Mouse (Mus musculus): ENCODE data around the gene Krtdap. TPM values are rescaled to one million over a fixed set of nuclear protein-coding genes. Genes with fewer than 3 reads are reported as not detected.
A peak's percentile ranks its signal among the peaks of the same experiment; 100 is the strongest.
"Not testable (repeated sequence)": the region's sequence is repeated elsewhere in the genome, so short reads cannot be mapped to it uniquely, and the experiment has no call there.

Krtdap gene
- 5.0 and 9.1 TPM in 2 replicates for polyA plus RNA-seq (2011; ENCODE audit: insufficient read depth, insufficient read length, low read depth, missing spikeins)

DNA sequence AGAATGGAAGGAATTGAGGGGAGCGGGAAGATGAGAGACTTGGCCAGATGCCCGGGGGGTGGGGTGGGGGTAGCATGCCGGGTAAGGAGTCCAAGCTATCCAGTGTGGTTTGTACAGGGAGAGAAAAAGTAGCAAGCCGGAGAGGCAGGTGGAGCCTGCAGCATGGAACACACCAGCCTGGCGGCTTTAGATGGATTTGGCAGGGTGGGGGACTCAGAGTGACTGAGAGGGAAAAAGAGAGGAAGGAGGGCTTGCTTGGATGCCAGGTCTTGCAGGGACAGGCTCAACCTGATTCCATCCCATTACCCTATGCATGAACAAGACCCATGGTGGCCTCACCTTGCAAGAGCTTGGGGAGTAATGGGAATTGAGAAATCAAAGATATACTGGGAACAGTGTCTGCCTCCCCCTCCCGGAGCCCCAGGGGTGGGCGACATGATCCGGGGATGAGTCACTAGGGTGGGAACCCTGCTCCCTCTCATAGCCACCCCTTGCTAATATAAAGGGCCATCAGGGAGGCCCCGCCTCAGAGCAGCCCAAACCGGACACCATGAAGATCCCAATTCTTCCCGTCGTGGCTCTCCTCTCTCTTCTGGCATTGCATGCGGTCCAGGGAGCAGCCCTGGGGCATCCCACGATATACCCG is at the start of gene Krtdap:
TSS of gene Krtdap (plus strand) at position 520 of the 646 bp plus-strand sequence.
- no peak for TF ChIP-seq POLR2A (IDR thresholded peaks at IDR 0.05; ENCODE audit: insufficient read depth, low read length)
- TF ChIP-seq CTCF (IDR thresholded peaks at IDR 0.05; ENCODE audit: low read depth, low read length) = no peak
- TF ChIP-seq EP300 (IDR thresholded peaks at IDR 0.05; ENCODE audit: insufficient read depth, low read depth, low read length) = no peak
- peaks cover 9% of the 10 kb centered on the region for H3K4me1 ChIP-seq (ENCODE audit: control insufficient read depth, insufficient read depth, low read length)
- no peaks in the 10 kb centered on the region for H3K36me3 ChIP-seq (ENCODE audit: control insufficient read depth, insufficient read depth, low read length, poor library complexity, severe bottlenecking)
- no peak within 1 kb of the TSS for H3K4me3 ChIP-seq (ENCODE audit: low read depth, low read length)
- H3K27me3 ChIP-seq (ENCODE audit: control insufficient read depth, insufficient read depth, low read length, poor library complexity, severe bottlenecking) = no peaks in the 10 kb centered on the region
- H3K9me3 ChIP-seq (replicated peaks; ENCODE audit: control insufficient read depth, insufficient read depth, low read length, poor library complexity, severe bottlenecking) = no peaks in the 10 kb centered on the region
- H3K27ac ChIP-seq (ENCODE audit: insufficient read depth, low read length) = no peak within 1 kb of the TSS
- no peak within 1 kb of the TSS for H3K9ac ChIP-seq (ENCODE audit: low read depth, poor library complexity, severe bottlenecking)

DNA sequence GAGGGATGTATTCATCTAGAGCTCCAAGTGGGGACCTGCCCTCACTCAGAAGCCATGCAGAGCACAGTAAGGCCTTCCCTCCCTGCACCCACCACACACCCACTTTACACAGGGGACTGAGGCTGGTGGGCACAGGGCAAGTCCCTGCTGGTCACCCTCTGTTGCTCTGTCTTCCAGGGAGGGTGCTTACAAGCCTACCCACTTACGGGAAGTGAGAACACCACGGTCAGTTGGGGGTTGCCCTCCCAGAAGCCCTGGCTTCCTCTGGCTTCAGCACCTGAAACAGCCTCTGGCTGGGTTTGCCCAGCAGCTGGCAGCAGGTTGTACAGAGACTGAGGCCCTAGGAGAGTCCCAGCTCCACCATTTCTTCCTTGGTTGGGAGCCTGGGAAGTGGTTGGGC is 45.1 kb upstream of the Krtdap start:
- not testable (repeated sequence) for H3K36me3 ChIP-seq (ENCODE audit: control insufficient read depth, insufficient read depth, low read length, poor library complexity, severe bottlenecking); H3K4me3 ChIP-seq (ENCODE audit: low read depth, low read length); H3K9ac ChIP-seq (ENCODE audit: low read depth, poor library complexity, severe bottlenecking); H3K9me3 ChIP-seq (replicated peaks; ENCODE audit: control insufficient read depth, insufficient read depth, low read length, poor library complexity, severe bottlenecking); H3K27me3 ChIP-seq (ENCODE audit: control insufficient read depth, insufficient read depth, low read length, poor library complexity, severe bottlenecking); H3K4me1 ChIP-seq (ENCODE audit: control insufficient read depth, insufficient read depth, low read length); H3K27ac ChIP-seq (ENCODE audit: insufficient read depth, low read length)

DNA sequence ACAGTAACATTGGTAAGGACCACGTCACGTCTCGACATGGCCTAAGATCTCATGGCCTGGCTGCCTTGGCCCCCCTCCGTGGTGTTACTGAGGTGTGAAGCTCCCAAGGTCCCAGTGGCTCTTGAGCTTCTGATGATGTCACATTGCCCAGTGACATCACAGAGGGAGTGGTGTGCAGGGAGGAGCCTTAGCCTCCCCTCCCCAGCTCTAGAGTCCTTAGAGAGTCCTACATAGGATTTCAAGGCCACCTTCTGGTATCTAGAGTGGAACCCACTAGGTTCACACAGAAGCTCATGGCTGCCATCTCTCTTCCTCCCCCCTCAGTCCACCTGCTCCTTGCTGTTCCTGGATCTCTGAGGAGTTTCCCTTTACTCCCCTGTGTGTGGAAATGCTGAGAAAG is 44.1 kb upstream of the Krtdap start, which contains the start of gene Gapdhs:
TSS of gene Gapdhs (minus strand) at position 65 of the 400 bp plus-strand sequence.
- not testable (repeated sequence) for H3K36me3 ChIP-seq (ENCODE audit: control insufficient read depth, insufficient read depth, low read length, poor library complexity, severe bottlenecking); H3K9me3 ChIP-seq (replicated peaks; ENCODE audit: control insufficient read depth, insufficient read depth, low read length, poor library complexity, severe bottlenecking); H3K4me1 ChIP-seq (ENCODE audit: control insufficient read depth, insufficient read depth, low read length); H3K4me3 ChIP-seq (ENCODE audit: low read depth, low read length); H3K27me3 ChIP-seq (ENCODE audit: control insufficient read depth, insufficient read depth, low read length, poor library complexity, severe bottlenecking); H3K9ac ChIP-seq (ENCODE audit: low read depth, poor library complexity, severe bottlenecking); H3K27ac ChIP-seq (ENCODE audit: insufficient read depth, low read length)

DNA sequence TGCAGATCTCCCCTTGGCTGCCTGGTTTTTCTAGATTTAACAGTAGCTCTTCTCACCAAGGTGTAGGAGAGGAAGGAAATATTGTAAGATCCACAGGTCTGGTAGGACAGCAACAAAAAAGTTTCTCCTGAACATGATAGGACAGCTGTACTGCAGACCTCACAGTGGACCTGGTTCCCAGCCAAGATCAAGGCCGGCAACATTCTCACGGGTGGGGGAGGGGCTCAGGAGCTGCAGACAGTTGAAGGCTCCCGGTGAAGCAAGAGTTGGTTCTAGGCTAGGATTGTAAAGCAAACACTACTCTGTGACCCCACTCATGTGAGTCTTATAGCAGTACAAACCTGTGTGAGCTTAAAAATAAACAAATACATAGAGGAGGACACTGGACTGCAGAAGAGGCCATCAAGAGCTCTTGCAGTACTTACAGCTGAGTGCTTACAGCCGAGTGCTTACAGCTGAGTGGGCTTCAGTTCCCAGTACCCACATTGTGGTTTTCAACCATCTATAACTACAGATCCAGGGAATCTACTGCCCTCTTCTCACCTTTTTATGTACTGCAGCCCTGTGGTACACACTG is 43.6 kb upstream of the Krtdap start:
- Histone ChIP-seq H3K4me1 (ENCODE audit: control insufficient read depth, insufficient read depth, low read length) (peaks cover 2% of the 10 kb centered on the region), H3K9ac (ENCODE audit: low read depth, poor library complexity, severe bottlenecking) (no peak overlapping the region), H3K9me3 (replicated peaks; ENCODE audit: control insufficient read depth, insufficient read depth, low read length, poor library complexity, severe bottlenecking) (no peaks in the 10 kb centered on the region), H3K27me3 (ENCODE audit: control insufficient read depth, insufficient read depth, low read length, poor library complexity, severe bottlenecking) (no peaks in the 10 kb centered on the region), H3K36me3 (ENCODE audit: control insufficient read depth, insufficient read depth, low read length, poor library complexity, severe bottlenecking) (no peaks in the 10 kb centered on the region), H3K27ac (ENCODE audit: insufficient read depth, low read length) (no peak overlapping the region), H3K4me3 (ENCODE audit: low read depth, low read length) (no peak overlapping the region)
- TF ChIP-seq EP300 (IDR thresholded peaks at IDR 0.05; ENCODE audit: insufficient read depth, low read depth, low read length) (no peak), CTCF (IDR thresholded peaks at IDR 0.05; ENCODE audit: low read depth, low read length) (no peak), POLR2A (IDR thresholded peaks at IDR 0.05; ENCODE audit: insufficient read depth, low read length) (no peak)

DNA sequence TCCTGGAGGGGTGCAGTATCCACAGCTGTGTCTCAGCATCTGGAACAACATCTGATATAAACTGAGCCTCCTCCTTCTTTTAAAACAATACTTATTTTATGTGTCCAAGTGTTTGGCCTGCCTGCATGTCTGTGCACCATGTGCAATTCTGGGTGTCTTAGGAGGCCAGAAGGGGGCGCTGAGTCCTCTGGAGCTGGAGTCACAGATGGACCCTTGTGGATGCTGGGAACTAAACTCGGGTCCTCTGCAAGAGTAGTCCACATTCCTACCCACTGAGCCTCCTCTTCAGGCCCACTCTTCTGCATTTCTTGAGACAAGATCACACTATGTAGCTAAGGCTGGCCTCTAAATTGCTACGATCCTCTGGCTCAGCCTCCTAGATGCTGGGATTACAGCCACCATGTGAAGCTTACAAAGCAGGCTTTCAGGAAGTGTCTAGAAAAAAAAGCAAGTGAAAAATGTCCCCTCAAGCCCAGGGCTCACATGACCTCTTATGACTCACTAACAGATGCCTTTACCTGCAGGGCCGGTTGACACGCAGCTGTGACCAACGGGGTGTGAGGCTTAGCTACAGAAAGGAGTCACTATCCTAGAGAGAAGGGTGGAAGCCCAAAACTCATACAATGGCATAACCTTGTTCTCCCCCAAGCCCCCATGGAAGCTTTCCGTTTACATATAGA is 40.0 kb upstream of the Krtdap start:
- Histone ChIP-seq H3K27ac (ENCODE audit: insufficient read depth, low read length) (no peak overlapping the region), H3K9me3 (replicated peaks; ENCODE audit: control insufficient read depth, insufficient read depth, low read length, poor library complexity, severe bottlenecking) (no peaks in the 10 kb centered on the region), H3K36me3 (ENCODE audit: control insufficient read depth, insufficient read depth, low read length, poor library complexity, severe bottlenecking) (no peaks in the 10 kb centered on the region), H3K27me3 (ENCODE audit: control insufficient read depth, insufficient read depth, low read length, poor library complexity, severe bottlenecking) (no peaks in the 10 kb centered on the region), H3K4me1 (ENCODE audit: control insufficient read depth, insufficient read depth, low read length) (peaks cover 2% of the 10 kb centered on the region), H3K9ac (ENCODE audit: low read depth, poor library complexity, severe bottlenecking) (no peak overlapping the region), H3K4me3 (ENCODE audit: low read depth, low read length) (no peak overlapping the region)
- TF ChIP-seq CTCF (IDR thresholded peaks at IDR 0.05; ENCODE audit: low read depth, low read length) (peak; percentile 72), POLR2A (IDR thresholded peaks at IDR 0.05; ENCODE audit: insufficient read depth, low read length) (no peak)

DNA sequence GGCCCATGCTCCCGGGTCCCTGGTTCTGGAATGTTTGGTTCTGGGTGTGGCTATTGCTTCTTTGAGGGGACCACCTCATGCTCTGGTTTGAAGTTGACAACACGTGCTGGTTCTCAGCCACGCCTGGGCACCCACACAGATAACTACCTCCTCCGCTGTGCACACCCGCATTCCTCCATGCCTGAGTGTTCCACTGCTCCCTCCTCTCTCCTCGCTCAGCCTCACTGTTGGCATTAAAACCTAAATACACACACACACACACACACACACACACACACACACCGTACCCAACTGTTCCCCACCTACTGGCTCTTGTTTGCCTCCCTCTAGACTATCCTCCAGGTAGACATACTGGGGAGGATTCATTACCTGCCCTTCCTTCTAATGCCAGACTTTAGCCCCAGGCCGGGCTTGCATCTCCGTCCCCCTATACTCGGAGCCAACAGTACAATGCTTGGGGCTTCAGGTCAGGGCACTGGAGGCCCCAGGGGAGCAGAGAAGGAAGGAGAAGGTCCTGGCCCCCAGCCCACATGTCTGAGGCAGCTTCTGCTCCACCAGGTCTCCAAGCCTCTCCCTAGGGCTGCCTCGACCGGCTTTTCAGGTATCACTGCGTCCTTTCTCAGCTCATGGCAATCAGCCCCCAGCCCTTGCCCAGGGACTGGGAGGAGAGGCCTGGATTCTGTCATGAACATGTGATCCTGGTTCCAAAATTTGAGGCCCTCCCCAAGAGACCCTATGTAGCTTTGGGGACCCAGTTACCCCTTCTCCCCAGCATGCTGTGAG is 37.7 kb upstream of the Krtdap start:
- no peaks in the 10 kb centered on the region for H3K36me3 ChIP-seq (ENCODE audit: control insufficient read depth, insufficient read depth, low read length, poor library complexity, severe bottlenecking)
- H3K9ac ChIP-seq (ENCODE audit: low read depth, poor library complexity, severe bottlenecking) = no peak overlapping the region
- H3K4me3 ChIP-seq (ENCODE audit: low read depth, low read length) = no peak overlapping the region
- H3K9me3 ChIP-seq (replicated peaks; ENCODE audit: control insufficient read depth, insufficient read depth, low read length, poor library complexity, severe bottlenecking) = no peaks in the 10 kb centered on the region
- H3K27ac ChIP-seq (ENCODE audit: insufficient read depth, low read length) = no peak overlapping the region
- H3K4me1 ChIP-seq (ENCODE audit: control insufficient read depth, insufficient read depth, low read length) = peaks cover 2% of the 10 kb centered on the region
- TF ChIP-seq CTCF (IDR thresholded peaks at IDR 0.05; ENCODE audit: low read depth, low read length) (no peak), EP300 (IDR thresholded peaks at IDR 0.05; ENCODE audit: insufficient read depth, low read depth, low read length) (no peak), POLR2A (IDR thresholded peaks at IDR 0.05; ENCODE audit: insufficient read depth, low read length) (no peak)
- H3K27me3 ChIP-seq (ENCODE audit: control insufficient read depth, insufficient read depth, low read length, poor library complexity, severe bottlenecking) = no peaks in the 10 kb centered on the region
